Mouse (Mus musculus): ENCODE data around the gene Plcl2. TPM values are rescaled to one million over a fixed set of nuclear protein-coding genes. Genes with fewer than 3 reads are reported as not detected.

The Plcl2 gene
- total and polyA plus RNA-seq, 3 experiments: 23.6 to 83.7 TPM; not detected in 1

DNA sequence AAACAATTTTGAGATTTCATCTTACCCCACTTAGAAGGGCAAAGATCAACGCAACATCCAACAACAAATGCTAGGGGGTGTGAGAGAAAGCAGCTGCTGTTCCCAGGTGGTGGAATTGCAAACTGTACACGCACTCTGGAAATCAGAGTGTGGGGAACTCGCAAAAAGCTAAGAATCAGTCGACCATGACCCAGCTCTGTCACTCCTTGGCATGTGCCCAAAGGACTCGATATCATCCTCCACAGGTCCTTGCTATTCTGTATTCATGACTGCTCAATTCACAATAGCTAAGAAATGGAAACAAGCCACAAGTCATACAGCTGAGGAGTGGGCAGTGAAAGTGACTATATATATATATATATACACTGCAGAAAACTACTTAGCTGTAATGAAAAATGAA, 162.2 kb downstream of the Plcl2 start:
- Histone ChIP-seq H3K9me3 (replicated peaks; ENCODE audit: insufficient read depth, low read length) (no peaks in the 10 kb centered on the region), H3K9ac (ENCODE audit: control insufficient read depth, low read depth, low read length, poor library complexity, severe bottlenecking) (no peak overlapping the region), H3K4me1 (ENCODE audit: control insufficient read depth in 1 of 2, insufficient read depth in 2 of 2, low read length in 2 of 2) (no peaks in the 10 kb centered on the region), H3K27me3 (ENCODE audit: control insufficient read depth in 1 of 2, insufficient read depth in 2 of 2, low read length in 2 of 2) (no peaks in the 10 kb centered on the region), H3K79me2 (ENCODE audit: control insufficient read depth, insufficient read depth, low read length, poor library complexity) (no peaks in the 10 kb centered on the region), H3K4me3 (ENCODE audit: control insufficient read depth in 1 of 2, insufficient read depth in 1 of 2, low read depth in 2 of 2, low read length in 2 of 2) (no peak overlapping the region), H3K36me3 (ENCODE audit: control insufficient read depth in 1 of 2, insufficient read depth in 2 of 2, low read length in 2 of 2) (peaks cover 0 to 29% of the 10 kb centered on the region in 2 experiments; a peak in 3 of 4 replicates), H3K27ac (ENCODE audit: control insufficient read depth, low read depth, low read length) (no peak overlapping the region)
- no peak for DNase-seq (ENCODE audit: low read depth, low spot score)
- TF ChIP-seq MEF2A (IDR thresholded peaks at IDR 0.05; ENCODE audit: extremely low read depth, insufficient replicate concordance, low read depth, low read length, poor library complexity, severe bottlenecking): no peak
- no peak for TF ChIP-seq MYB (IDR thresholded peaks at IDR 0.05; ENCODE audit: low read depth, low read length)
- no peak for TF ChIP-seq TBP (IDR thresholded peaks at IDR 0.05; ENCODE audit: low read depth, low read length)
- no peak for TF ChIP-seq ZKSCAN1 (IDR thresholded peaks at IDR 0.05; ENCODE audit: low read depth, low read length)
- TF ChIP-seq MYC (IDR thresholded peaks at IDR 0.05; ENCODE audit: low read depth, low read length): no peak
- no peak for TF ChIP-seq ZNF384 (IDR thresholded peaks at IDR 0.05; ENCODE audit: low read depth, low read length)
- TF ChIP-seq ETS1 (IDR thresholded peaks at IDR 0.05; ENCODE audit: low read depth, low read length): no peak
- TF ChIP-seq UBTF (IDR thresholded peaks at IDR 0.05; ENCODE audit: borderline replicate concordance, insufficient read depth, low read depth, low read length): no peak
- no peak for TF ChIP-seq MXI1 (IDR thresholded peaks at IDR 0.05; ENCODE audit: low read depth, low read length)
- TF ChIP-seq EP300 (IDR thresholded peaks at IDR 0.05; ENCODE audit: low read depth in 1 of 2, low read length in 2 of 2): no peak
- no peak for TF ChIP-seq TCF12 (IDR thresholded peaks at IDR 0.05; ENCODE audit: low read depth, low read length)
- TF ChIP-seq POLR2AphosphoS5 (IDR thresholded peaks at IDR 0.05; ENCODE audit: borderline replicate concordance, low read depth, low read length): no peak
- TF ChIP-seq HCFC1 (IDR thresholded peaks at IDR 0.05; ENCODE audit: low read depth, low read length): no peak
- no peak for TF ChIP-seq BHLHE40 (IDR thresholded peaks at IDR 0.05; ENCODE audit: borderline replicate concordance, low read depth, low read length)
- no peak for TF ChIP-seq CHD1 (IDR thresholded peaks at IDR 0.05; ENCODE audit: low read depth, low read length)
- no peak for TF ChIP-seq CHD2 (IDR thresholded peaks at IDR 0.05; ENCODE audit: low read length)
- no peak for TF ChIP-seq MAFK (IDR thresholded peaks at IDR 0.05; ENCODE audit: borderline replicate concordance, low read depth, low read length)
- TF ChIP-seq NELFE (IDR thresholded peaks at IDR 0.05; ENCODE audit: low read depth, low read length): no peak
- no peak for TF ChIP-seq E2F4 (IDR thresholded peaks at IDR 0.05; ENCODE audit: borderline replicate concordance, low read depth, low read length)

DNA sequence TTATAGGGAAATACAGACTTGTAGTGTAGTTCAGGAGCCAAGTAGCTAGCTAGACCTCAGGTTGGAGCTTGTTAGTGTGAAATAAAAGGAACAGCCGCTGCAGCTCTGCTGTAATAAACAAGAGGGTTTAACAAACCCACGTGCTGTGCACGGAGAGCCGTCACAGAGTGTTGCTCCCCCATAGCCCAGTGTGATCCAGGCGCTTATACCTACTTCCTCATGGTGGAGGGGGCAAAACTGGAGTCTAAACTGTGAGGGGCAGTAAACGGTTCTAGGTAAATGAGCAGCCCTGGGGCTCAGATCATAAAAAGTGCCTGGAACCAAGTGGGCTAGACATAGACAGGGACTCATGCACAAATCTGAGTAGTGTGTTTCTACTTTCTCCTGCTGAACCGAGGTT, 165.4 kb downstream of the Plcl2 start:
- Histone ChIP-seq H3K4me3 (ENCODE audit: control insufficient read depth in 1 of 2, insufficient read depth in 1 of 2, low read depth in 2 of 2, low read length in 2 of 2) (no peak overlapping the region), H3K36me3 (ENCODE audit: control insufficient read depth in 1 of 2, insufficient read depth in 2 of 2, low read length in 2 of 2) (peaks cover 0 to 27% of the 10 kb centered on the region in 2 experiments; a peak in 3 of 4 replicates), H3K9me3 (replicated peaks; ENCODE audit: insufficient read depth, low read length) (no peaks in the 10 kb centered on the region), H3K9ac (ENCODE audit: control insufficient read depth, low read depth, low read length, poor library complexity, severe bottlenecking) (no peak overlapping the region), H3K79me2 (ENCODE audit: control insufficient read depth, insufficient read depth, low read length, poor library complexity) (no peaks in the 10 kb centered on the region), H3K27ac (ENCODE audit: control insufficient read depth, low read depth, low read length) (no peak overlapping the region), H3K4me1 (ENCODE audit: control insufficient read depth in 1 of 2, insufficient read depth in 2 of 2, low read length in 2 of 2) (no peaks in the 10 kb centered on the region), H3K27me3 (ENCODE audit: control insufficient read depth in 1 of 2, insufficient read depth in 2 of 2, low read length in 2 of 2) (no peaks in the 10 kb centered on the region)
- no peak for DNase-seq (ENCODE audit: low read depth, low spot score)
- no peak for TF ChIP-seq ELF1 (IDR thresholded peaks at IDR 0.05; ENCODE audit: low read depth, low read length)
- no peak for TF ChIP-seq RCOR1 (IDR thresholded peaks at IDR 0.05; ENCODE audit: low read depth, low read length)
- no peak for TF ChIP-seq USF1 (IDR thresholded peaks at IDR 0.05; ENCODE audit: low read depth, low read length)
- no peak for TF ChIP-seq NELFE (IDR thresholded peaks at IDR 0.05; ENCODE audit: low read depth, low read length)
- TF ChIP-seq UBTF (IDR thresholded peaks at IDR 0.05; ENCODE audit: borderline replicate concordance, insufficient read depth, low read depth, low read length): no peak
- TF ChIP-seq EP300 (IDR thresholded peaks at IDR 0.05; ENCODE audit: low read depth in 1 of 2, low read length in 2 of 2): no peak
- no peak for TF ChIP-seq MAX (IDR thresholded peaks at IDR 0.05; ENCODE audit: low read length)
- TF ChIP-seq MEF2A (IDR thresholded peaks at IDR 0.05; ENCODE audit: extremely low read depth, insufficient replicate concordance, low read depth, low read length, poor library complexity, severe bottlenecking): no peak
- TF ChIP-seq CHD1 (IDR thresholded peaks at IDR 0.05; ENCODE audit: low read depth, low read length): no peak
- TF ChIP-seq SIN3A (IDR thresholded peaks at IDR 0.05; ENCODE audit: low read length): no peak
- no peak for TF ChIP-seq MXI1 (IDR thresholded peaks at IDR 0.05; ENCODE audit: low read depth, low read length)
- TF ChIP-seq ZC3H11A (IDR thresholded peaks at IDR 0.05; ENCODE audit: low read depth, low read length): no peak
- TF ChIP-seq MAZ (IDR thresholded peaks at IDR 0.05; ENCODE audit: low read depth, low read length): no peak
- no peak for TF ChIP-seq TBP (IDR thresholded peaks at IDR 0.05; ENCODE audit: low read depth, low read length)
- no peak for TF ChIP-seq ZNF384 (IDR thresholded peaks at IDR 0.05; ENCODE audit: low read depth, low read length)
- no peak for TF ChIP-seq SMC3 (IDR thresholded peaks at IDR 0.05; ENCODE audit: low read depth, low read length)
- TF ChIP-seq E2F4 (IDR thresholded peaks at IDR 0.05; ENCODE audit: borderline replicate concordance, low read depth, low read length): no peak
- TF ChIP-seq ZKSCAN1 (IDR thresholded peaks at IDR 0.05; ENCODE audit: low read depth, low read length): no peak
- TF ChIP-seq MYC (IDR thresholded peaks at IDR 0.05; ENCODE audit: low read depth, low read length): no peak

All from MEL (cell line).